Comparison of ENCODE assay signal across 8 mouse cellular contexts in genomic region chr1:59316386-59317051, GRCm38 (mm10). TPM values are rescaled to one million over a fixed set of nuclear protein-coding genes. Genes with fewer than 3 reads are reported as not detected.
DNase-seq lines count a peak whose midpoint lies in the region; ATAC-seq and TF ChIP-seq lines count a peak whose summit lies in the region.

No protein-coding gene starts in this region.

- H3K4me1 ChIP-seq in intestine, embryonic 15.5 days (replicated peaks): peaks cover 14% of the 10 kb centered on the region; the same call in 1 of the 2 replicates

- H3K4me3 ChIP-seq in layer of hippocampus, adult 2 months: peak overlapping the region; percentile 29
- no peak overlapping the region for H3K4me3 ChIP-seq in intestine, embryonic 15.5 days (replicated peaks)

- TF ChIP-seq CTCF in layer of hippocampus, adult 2 months (conservative IDR thresholded peaks at IDR 0.05): peak; percentile 80

- WGBS in intestine, embryonic 15.5 days: 19% methylated on average over 6 of the region's 6 CpGs

- no peaks in the 10 kb centered on the region for H3K9me3 ChIP-seq in intestine, embryonic 15.5 days

- H3K4me2 ChIP-seq in intestine, embryonic 15.5 days (replicated peaks): peak overlapping the region; percentile 20; the same call in 1 of the 2 replicates

- no peaks in the 10 kb centered on the region for H3K36me3 ChIP-seq in intestine, embryonic 15.5 days

- H3K9ac ChIP-seq in intestine, embryonic 15.5 days: no peak overlapping the region

- H3K27ac ChIP-seq in layer of hippocampus, adult 2 months: peak overlapping the region; percentile 21; the same call in 1 of the 2 replicates
- H3K27ac ChIP-seq in intestine, embryonic 15.5 days: no peak overlapping the region

- peak; percentile 45; the same call in 1 of the 2 replicates for ATAC-seq in intestine, embryonic 15.5 days

- H3K27me3 ChIP-seq in intestine, embryonic 15.5 days (replicated peaks): no peaks in the 10 kb centered on the region

- peak; percentile 33 to 67 for DNase-seq in layer of hippocampus, adult 2 months (ENCODE audit: low spot score in 2 of 2)
- no peak for DNase-seq in layer of hippocampus, postnatal 10 days (ENCODE audit: low spot score in 2 of 2)
- DNase-seq in adipocyte (ENCODE audit: low spot score): peak; percentile 77
- peak; percentile 50 for DNase-seq in fibroblast of lung, adult 2 months (ENCODE audit: low read depth)
- DNase-seq in mesoderm, embryonic 11.5 days (ENCODE audit: low read depth, low spot score): peak; percentile 79
- peak; percentile 29 for DNase-seq in thymus, postnatal 4 days
- no peak for DNase-seq in spleen, postnatal 14 days (ENCODE audit: low spot score in 2 of 2)

RNA-seq across cellular contexts. Expression of gene Cdk15, which starts 59.8 kb away (rescaled TPM):
- total RNA-seq in layer of hippocampus, adult 2 months (2021): not detected
- total RNA-seq in layer of hippocampus, postnatal 10 days (2021): 1 to 10 TPM in 1 of 2 experiments, under 1 TPM in 1; 0.62 to 1.3 TPM
- 0.20 and 0.63 TPM in 2 replicates for polyA plus RNA-seq in intestine, embryonic 15.5 days (2015; fragmentation: Nextera tagmentation; extraction: Ambion mirVana)

Comparison
In these comparisons a context has a peak if more than half of its experiments do, and no peak if none do; other contexts are left out.
1. DNase-seq: peak in layer of hippocampus, adult 2 months (2 of 2), adipocyte (single experiment), fibroblast of lung, adult 2 months (single experiment), mesoderm, embryonic 11.5 days (single experiment) and thymus, postnatal 4 days (single experiment); none in layer of hippocampus, postnatal 10 days (0 of 2) and spleen, postnatal 14 days (0 of 2).